Mouse (Mus musculus) limb, embryonic 13.5 days (tissue): ENCODE results near the gene Slc26a10. TPM values are rescaled to one million over a fixed set of nuclear protein-coding genes. Genes with fewer than 3 reads are reported as not detected.
A peak's percentile ranks its signal among the peaks of the same experiment; 100 is the strongest.

Source experiments
- ATAC-seq: fragments of 200-750 bp; cut with Nextera tagmentation; 2 replicates; pipeline ENCODE4 v1.8.0; 2017; ENCODE audit warnings: low read depth, moderate number of reproducible peaks, moderate TSS enrichment; ENCODE audit not compliant: low FRiP score
- H3K27ac ChIP-seq: fragments of 300-500 bp; sonication (generic); 2 replicates; pipeline ENCODE4 v1.5.1; 2015; ENCODE audit warnings: inconsistent platforms, mild to moderate bottlenecking, moderate library complexity
- H3K27me3 ChIP-seq: fragments of 300-500 bp; sonication (generic); 2 replicates; pipeline ENCODE4 v1.6.1; 2015; ENCODE audit warnings: mild to moderate bottlenecking, inconsistent platforms
- H3K36me3 ChIP-seq: fragments of 300-500 bp; sonication (generic); 2 replicates; pipeline ENCODE4 v1.6.1; 2015; ENCODE audit warnings: inconsistent platforms, mild to moderate bottlenecking, moderate library complexity
- H3K4me1 ChIP-seq: fragments of 300-500 bp; sonication (generic); 2 replicates; pipeline ENCODE4 v1.6.1; 2015; ENCODE audit warnings: inconsistent platforms
- H3K4me2 ChIP-seq: fragments of 300-500 bp; sonication (generic); replicated peaks from 2 replicates; pipeline ENCODE4 v1.6.1; 2015; ENCODE audit warnings: inconsistent platforms, mild to moderate bottlenecking, moderate library complexity
- H3K4me3 ChIP-seq: fragments of 300-500 bp; sonication (generic); 2 replicates; pipeline ENCODE4 v1.5.1; 2015; ENCODE audit warnings: moderate library complexity, mild to moderate bottlenecking, inconsistent platforms
- H3K9ac ChIP-seq: fragments of 300-500 bp; sonication (generic); 2 replicates; pipeline ENCODE4 v1.6.1; 2015; ENCODE audit warnings: mild to moderate bottlenecking, inconsistent platforms
- H3K9me3 ChIP-seq: fragments of 300-500 bp; sonication (generic); 2 replicates; pipeline ENCODE4 v1.6.1; 2016; ENCODE audit warnings: inconsistent platforms
- WGBS: fragments of 180-500 bp; shearing (Covaris S2); methylation state at CpG from one replicate; pipeline ENCODE4 v1.1.7; 2015; 5-methylcytosine and 5-hydroxymethylcytosine counted together
- polyA plus RNA-seq: library from polyadenylated mRNA; unstranded; fragments of >200 nt; fragmentation: Nextera tagmentation; extraction: Ambion mirVana; gene quantifications from 2 replicates; pipeline ENCODE4 v1.2.1, GENCODE M21; 2015

Gene Slc26a10
- 1.4 and 1.6 TPM in 2 replicates for polyA plus RNA-seq

DNA sequence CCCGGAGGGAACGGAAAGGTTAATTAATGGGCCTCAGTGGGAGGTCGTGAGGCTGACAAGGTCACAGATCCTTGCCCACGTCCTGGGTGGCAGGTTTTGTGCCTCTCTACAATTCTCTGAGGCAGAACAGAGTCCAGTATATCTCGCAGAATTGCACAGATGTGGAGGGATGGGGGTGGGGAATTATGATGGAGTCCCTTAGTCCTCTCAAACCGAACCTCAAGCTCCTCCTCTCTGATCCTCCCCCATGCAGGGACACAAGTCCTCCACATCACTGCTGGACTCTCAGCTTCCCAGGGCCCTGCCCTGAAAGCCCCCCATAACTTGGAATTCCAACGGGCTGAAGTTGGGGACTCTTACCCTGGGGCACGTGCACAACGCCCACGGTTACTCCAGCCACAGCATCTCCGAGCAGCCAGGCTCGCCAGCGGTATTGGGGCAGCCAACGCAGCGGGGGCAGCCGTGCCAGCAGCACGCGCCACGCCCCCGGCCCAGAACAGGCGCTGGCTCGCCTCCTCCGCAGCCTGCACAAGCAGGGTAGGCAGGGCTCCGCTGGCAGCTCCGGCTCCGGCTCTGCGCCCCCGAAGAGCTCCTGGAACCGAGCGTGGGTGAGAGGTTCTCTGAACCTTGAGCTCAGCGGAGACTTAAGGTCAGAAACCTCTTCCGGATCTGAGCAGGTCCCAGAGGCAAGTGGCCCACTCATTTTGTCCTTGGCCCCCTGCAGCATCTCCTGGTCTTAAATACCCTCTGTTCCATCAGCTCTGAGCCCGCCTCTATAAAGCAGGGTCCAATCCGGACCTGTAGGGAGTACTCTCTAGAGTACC is at the start of gene Slc26a10:
Gene Slc26a10, minus strand, starts transcription at position 775 of the 824 bp plus-strand sequence.
- peak within 1 kb of the TSS; percentile 33 for H3K4me3 ChIP-seq
- H3K36me3 ChIP-seq, result peaks cover 35% of the 10 kb centered on the region
- peaks cover 40% of the 10 kb centered on the region for H3K4me1 ChIP-seq
- peak within 1 kb of the TSS; percentile 59 for H3K9ac ChIP-seq
- peaks cover 74% of the 10 kb centered on the region for H3K27me3 ChIP-seq
- ATAC-seq, result peak; percentile 16; the same call in 1 of the 2 replicates
- no peaks in the 10 kb centered on the region for H3K9me3 ChIP-seq
- H3K27ac ChIP-seq, result no peak within 1 kb of the TSS
- H3K4me2 ChIP-seq, result peak within 1 kb of the TSS; percentile 60
- 2% methylated on average over 34 of the region's 34 CpGs for WGBS

GRCm38 (mm10) chr10:127228897-127229296 is 48.5 kb upstream of the Slc26a10 start:
- peaks cover 20% of the 10 kb centered on the region for H3K27me3 ChIP-seq
- H3K4me3 ChIP-seq, result no peak overlapping the region
- no peak overlapping the region for H3K27ac ChIP-seq
- no peaks in the 10 kb centered on the region; the same call in none of the 2 replicates for H3K36me3 ChIP-seq
- no peaks in the 10 kb centered on the region for H3K9me3 ChIP-seq
- WGBS, result 16% methylated on average over 4 of the region's 4 CpGs
- H3K4me2 ChIP-seq, result no peak overlapping the region
- no peak for ATAC-seq
- no peaks in the 10 kb centered on the region for H3K4me1 ChIP-seq
- H3K9ac ChIP-seq, result no peak overlapping the region

DNA sequence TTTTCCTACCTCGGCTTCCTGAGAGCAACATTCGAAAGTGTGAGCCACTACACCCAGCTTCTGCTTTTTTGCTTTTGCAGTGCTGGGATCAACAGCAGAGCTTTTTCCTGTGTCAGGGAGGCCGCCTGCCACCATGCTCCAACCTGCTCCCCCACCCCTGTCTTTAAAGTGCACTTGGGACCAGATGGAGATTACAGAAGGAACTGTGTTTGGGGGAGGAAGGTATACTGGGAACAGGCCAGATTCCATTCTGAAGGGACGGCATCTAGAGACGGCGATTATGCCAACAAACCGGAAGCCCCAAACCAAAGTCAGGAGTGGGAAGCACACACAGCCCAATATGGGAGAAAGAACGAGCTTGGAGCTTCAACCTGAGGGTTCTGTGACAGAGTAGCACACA is 46.7 kb upstream of the Slc26a10 start:
- Histone ChIP-seq H3K4me3 (no peak overlapping the region), H3K4me2 (no peak overlapping the region), H3K36me3 (no peaks in the 10 kb centered on the region; the same call in 1 of the 2 replicates), H3K9ac (no peak overlapping the region), H3K27ac (no peak overlapping the region), H3K4me1 (no peaks in the 10 kb centered on the region), H3K9me3 (no peaks in the 10 kb centered on the region), H3K27me3 (peaks cover 22% of the 10 kb centered on the region)
- ATAC-seq, result no peak
- 75% methylated on average over 8 of the region's 8 CpGs for WGBS

- no peaks in the 10 kb centered on the region; the same call in 1 of the 2 replicates for H3K36me3 ChIP-seq
- no peaks in the 10 kb centered on the region for H3K9me3 ChIP-seq
- peaks cover 22% of the 10 kb centered on the region for H3K27me3 ChIP-seq
- no peaks in the 10 kb centered on the region for H3K4me1 ChIP-seq
- ATAC-seq, result no peak
- no peak overlapping the region for H3K4me3 ChIP-seq
- WGBS, result 66% methylated on average over 8 of the region's 8 CpGs
- H3K9ac ChIP-seq, result no peak overlapping the region
- H3K27ac ChIP-seq, result no peak overlapping the region
- H3K4me2 ChIP-seq, result no peak overlapping the region
These were observed 46.0 kb upstream of the Slc26a10 start for GRCm38 (mm10) chr10:127226318-127226895.

GRCm38 (mm10) chr10:127225732-127226131 is 45.3 kb upstream of the Slc26a10 start:
- Histone ChIP-seq H3K36me3 (no peaks in the 10 kb centered on the region; the same call in 1 of the 2 replicates), H3K9ac (no peak overlapping the region), H3K27me3 (peaks cover 22% of the 10 kb centered on the region), H3K9me3 (no peaks in the 10 kb centered on the region), H3K4me2 (no peak overlapping the region), H3K27ac (no peak overlapping the region), H3K4me1 (no peaks in the 10 kb centered on the region), H3K4me3 (no peak overlapping the region)
- ATAC-seq, result no peak
- 16% methylated on average over 10 of the region's 10 CpGs for WGBS

DNA sequence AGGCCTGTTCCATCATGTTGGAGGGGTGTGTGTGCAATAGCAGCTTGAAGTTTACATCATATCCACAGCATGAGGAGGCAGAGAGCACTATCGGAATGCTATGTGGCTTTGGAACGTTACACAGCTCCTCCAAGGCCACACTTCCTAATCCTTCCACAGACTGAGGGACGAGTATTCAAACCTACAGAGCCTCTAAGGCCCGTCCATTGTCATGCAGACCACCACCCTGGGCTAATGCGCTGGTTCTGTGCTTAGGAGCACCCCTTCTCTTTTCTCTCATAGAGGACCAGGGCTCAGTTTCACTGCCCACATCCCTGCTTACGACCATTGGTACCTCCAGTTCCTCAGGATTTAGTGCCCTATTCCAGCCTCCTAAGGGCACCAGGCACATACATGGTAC is 44.8 kb upstream of the Slc26a10 start:
- H3K9me3 ChIP-seq, result no peaks in the 10 kb centered on the region
- H3K36me3 ChIP-seq, result no peaks in the 10 kb centered on the region; the same call in 1 of the 2 replicates
- H3K9ac ChIP-seq, result no peak overlapping the region
- H3K27ac ChIP-seq, result no peak overlapping the region
- no peak overlapping the region for H3K4me3 ChIP-seq
- H3K4me1 ChIP-seq, result no peaks in the 10 kb centered on the region
- H3K27me3 ChIP-seq, result peaks cover 22% of the 10 kb centered on the region; the same call in 1 of the 2 replicates
- 46% methylated on average over 6 of the region's 6 CpGs for WGBS
- no peak for ATAC-seq
- H3K4me2 ChIP-seq, result no peak overlapping the region

- ATAC-seq, result no peak
- 82% methylated on average over 2 of the region's 2 CpGs for WGBS
- H3K9me3 ChIP-seq, result no peaks in the 10 kb centered on the region
- H3K4me2 ChIP-seq, result no peak overlapping the region
- no peaks in the 10 kb centered on the region for H3K27me3 ChIP-seq
- no peak overlapping the region for H3K27ac ChIP-seq
- no peak overlapping the region for H3K4me3 ChIP-seq
- H3K36me3 ChIP-seq, result no peaks in the 10 kb centered on the region
- H3K9ac ChIP-seq, result no peak overlapping the region
- no peaks in the 10 kb centered on the region for H3K4me1 ChIP-seq
These were observed 37.9 kb upstream of the Slc26a10 start for GRCm38 (mm10) chr10:127218339-127218738.

- Histone ChIP-seq H3K27ac (no peak overlapping the region), H3K27me3 (no peaks in the 10 kb centered on the region), H3K4me3 (no peak overlapping the region), H3K9ac (no peak overlapping the region), H3K9me3 (no peaks in the 10 kb centered on the region), H3K4me1 (no peaks in the 10 kb centered on the region), H3K36me3 (no peaks in the 10 kb centered on the region), H3K4me2 (no peak overlapping the region)
- ATAC-seq, result no peak
These were observed 36.7 kb upstream of the Slc26a10 start for GRCm38 (mm10) chr10:127217177-127217576.

DNA sequence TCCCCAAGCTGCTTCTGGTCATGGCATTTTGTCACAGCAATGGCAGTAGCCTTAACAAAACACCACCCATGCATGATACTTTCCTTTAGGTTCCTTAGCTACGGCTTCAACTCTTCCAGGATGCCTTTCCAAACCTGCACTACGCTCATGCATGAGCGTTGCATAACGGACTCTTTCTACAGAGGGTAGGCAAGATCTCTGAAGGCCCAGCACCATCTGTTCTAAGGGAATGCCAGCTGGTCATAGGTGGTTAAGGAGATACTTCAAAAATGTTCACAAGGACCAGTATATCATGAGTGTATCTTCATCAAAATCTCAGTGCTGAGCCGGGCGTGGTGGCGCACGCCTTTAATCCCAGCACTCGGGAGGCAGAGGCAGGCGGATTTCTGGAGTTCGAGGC is 36.0 kb upstream of the Slc26a10 start:
- H3K27me3 ChIP-seq, result no peaks in the 10 kb centered on the region
- ATAC-seq, result no peak
- WGBS, result 94% methylated on average over 11 of the region's 11 CpGs
- no peaks in the 10 kb centered on the region for H3K4me1 ChIP-seq
- no peak overlapping the region for H3K4me2 ChIP-seq
- H3K9ac ChIP-seq, result no peak overlapping the region
- H3K27ac ChIP-seq, result no peak overlapping the region
- no peaks in the 10 kb centered on the region for H3K9me3 ChIP-seq
- H3K4me3 ChIP-seq, result no peak overlapping the region
- H3K36me3 ChIP-seq, result no peaks in the 10 kb centered on the region

DNA sequence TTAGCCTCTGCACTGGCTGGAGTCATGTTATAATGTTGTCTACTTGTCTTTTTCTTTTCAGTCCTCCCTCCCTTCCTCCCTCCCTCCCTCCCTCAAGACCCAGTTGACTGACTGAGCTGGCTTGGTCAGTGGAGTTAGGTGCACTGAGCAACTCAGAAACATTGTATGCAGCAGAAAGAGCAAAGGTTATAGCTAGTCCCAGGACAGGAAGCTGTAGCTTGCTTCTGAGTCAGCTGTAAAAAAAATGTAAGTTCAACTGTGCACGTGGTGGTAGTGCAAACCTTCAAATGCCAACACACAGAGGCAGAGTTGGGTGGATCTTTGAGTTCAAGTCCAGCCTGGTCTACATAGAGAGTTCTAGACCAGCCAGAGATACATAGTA is 34.0 kb upstream of the Slc26a10 start:
- peaks cover 15% of the 10 kb centered on the region for H3K4me1 ChIP-seq
- no peak for ATAC-seq
- H3K27ac ChIP-seq, result no peak overlapping the region
- WGBS, result 74% methylated on average over 1 of the region's 1 CpGs
- no peaks in the 10 kb centered on the region for H3K9me3 ChIP-seq
- no peak overlapping the region for H3K9ac ChIP-seq
- H3K36me3 ChIP-seq, result no peaks in the 10 kb centered on the region
- H3K27me3 ChIP-seq, result no peaks in the 10 kb centered on the region
- H3K4me3 ChIP-seq, result no peak overlapping the region
- no peak overlapping the region for H3K4me2 ChIP-seq

DNA sequence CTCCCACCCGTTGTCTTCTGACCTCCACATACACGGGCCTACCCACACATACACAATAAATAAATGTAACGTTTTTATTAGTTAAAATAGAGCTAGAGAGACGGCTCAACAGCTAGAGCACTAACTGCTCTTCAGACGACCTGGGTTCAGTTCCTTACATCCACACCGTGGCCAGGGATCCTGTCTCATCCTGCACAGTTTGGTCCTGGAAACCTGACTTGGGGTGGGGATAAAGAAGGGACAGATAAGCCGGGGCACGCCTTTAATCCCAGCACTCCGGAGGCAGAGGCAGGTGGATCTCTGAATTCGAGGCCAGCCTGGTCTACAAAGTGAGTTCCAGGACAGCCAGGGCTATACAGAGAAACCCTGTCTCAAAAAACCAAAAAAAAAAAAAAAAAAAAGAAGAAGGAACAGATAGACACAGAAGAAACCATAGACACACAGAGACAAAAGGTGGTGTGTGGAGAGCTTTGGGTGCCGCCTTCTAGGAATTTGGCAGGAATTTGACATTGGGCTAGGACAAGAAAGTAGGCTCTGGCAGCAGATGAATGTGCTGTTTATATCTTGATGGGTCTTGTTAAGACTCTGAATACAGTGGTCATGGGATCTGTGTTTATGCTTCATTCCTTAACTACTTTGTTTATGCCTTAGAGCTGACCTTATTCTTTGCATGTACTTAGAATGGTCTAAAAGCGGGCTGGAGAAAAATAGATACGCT is 33.4 kb upstream of the Slc26a10 start:
- Histone ChIP-seq H3K4me2 (no peak overlapping the region), H3K9ac (no peak overlapping the region), H3K4me1 (peaks cover 15% of the 10 kb centered on the region), H3K4me3 (no peak overlapping the region), H3K27ac (no peak overlapping the region), H3K9me3 (no peaks in the 10 kb centered on the region), H3K27me3 (no peaks in the 10 kb centered on the region), H3K36me3 (0 out of 2 replicates have a peak, but pooled peaks cover under 1% of the 10 kb centered on the region)
- no peak for ATAC-seq
- WGBS, result 84% methylated on average over 13 of the region's 13 CpGs

GRCm38 (mm10) chr10:127213272-127213671 is 32.8 kb upstream of the Slc26a10 start:
- Histone ChIP-seq H3K36me3 (peaks cover 6% of the 10 kb centered on the region), H3K27ac (no peak overlapping the region), H3K9ac (no peak overlapping the region), H3K9me3 (no peaks in the 10 kb centered on the region), H3K4me2 (no peak overlapping the region), H3K4me3 (no peak overlapping the region), H3K4me1 (peaks cover 15% of the 10 kb centered on the region), H3K27me3 (no peaks in the 10 kb centered on the region)
- ATAC-seq, result no peak
- WGBS, result 88% methylated on average over 8 of the region's 8 CpGs
